12 mouse cellular contexts compared by ENCODE assay signal in genomic region chrX:10720391-10720790, GRCm38 (mm10). TPM values are rescaled to one million over a fixed set of nuclear protein-coding genes. Genes with fewer than 3 reads are reported as not detected.
DNase-seq lines count a peak whose midpoint lies in the region; ATAC-seq and TF ChIP-seq lines count a peak whose summit lies in the region.
"Had no signal": no experiment of that assay in that cellular context is flagged by ENCODE, and none has a peak within 500 bp of the region (broad histone marks: within the 10 kb centered on the region; RNA-seq: fewer than 3 reads in every experiment).

No protein-coding gene starts in this region.

- H3K4me1 ChIP-seq in kidney, adult 2 months (ENCODE audit: control insufficient read depth, insufficient read depth, low read length), result no peaks in the 10 kb centered on the region; the same call in 1 of the 2 replicates
- H3K4me1 ChIP-seq in embryonic fibroblast, embryonic 13.5 days (ENCODE audit: control insufficient read depth, insufficient read depth, low read length), result no peaks in the 10 kb centered on the region; the same call in 1 of the 2 replicates
- H3K4me1 ChIP-seq in hindbrain, postnatal 0 days (ENCODE audit: insufficient read depth, low read length), result no peaks in the 10 kb centered on the region

- no peak overlapping the region; the same call in 1 of the 2 replicates for H3K27ac ChIP-seq in kidney, adult 2 months (ENCODE audit: insufficient read depth, low read depth, low read length)
- H3K27ac ChIP-seq in embryonic fibroblast, embryonic 13.5 days (ENCODE audit: insufficient read depth, low read length), result peak overlapping the region; percentile 57; the same call in 1 of the 2 replicates
- H3K27ac ChIP-seq in hindbrain, postnatal 0 days, result no peak overlapping the region
- H3K27ac ChIP-seq in left cerebral cortex, adult 2 months, result no peak overlapping the region

- H3K27me3 ChIP-seq in kidney, adult 2 months (replicated peaks; ENCODE audit: control insufficient read depth, insufficient read depth, low read length), result no peaks in the 10 kb centered on the region
- H3K27me3 ChIP-seq in hindbrain, postnatal 0 days (ENCODE audit: insufficient read depth, low read length), result no peaks in the 10 kb centered on the region
- H3K27me3 ChIP-seq in myocyte (ENCODE audit: control insufficient read depth, insufficient read depth, insufficient read length), result no peaks in the 10 kb centered on the region

- no peak for TF ChIP-seq CTCF in kidney, adult 2 months (conservative IDR thresholded peaks at IDR 0.05; ENCODE audit: insufficient read depth, insufficient read length, low read depth, low read length)
- no peak for TF ChIP-seq CTCF in embryonic fibroblast, embryonic 13.5 days (IDR thresholded peaks at IDR 0.05; ENCODE audit: borderline replicate concordance, insufficient read depth, low read length)
- TF ChIP-seq CTCF in hindbrain, postnatal 0 days (IDR thresholded peaks at IDR 0.05; ENCODE audit: low read depth), result no peak
- TF ChIP-seq CTCF in left cerebral cortex, adult 2 months (IDR thresholded peaks at IDR 0.05), result no peak

- H3K36me3 ChIP-seq in kidney, adult 2 months (ENCODE audit: control insufficient read depth, insufficient read depth, low read length), result no peaks in the 10 kb centered on the region
- no peaks in the 10 kb centered on the region for H3K36me3 ChIP-seq in hindbrain, postnatal 0 days (ENCODE audit: insufficient read depth, low read length)
- no peaks in the 10 kb centered on the region for H3K36me3 ChIP-seq in myocyte (ENCODE audit: control insufficient read depth, insufficient read depth)

- ATAC-seq in hindbrain, postnatal 0 days, result no peak
- ATAC-seq: lung, postnatal 0 days had no signal

- no peak overlapping the region for H3K4me3 ChIP-seq in kidney, adult 2 months (ENCODE audit: insufficient read depth, low read depth, low read length)
- no peak overlapping the region for H3K4me3 ChIP-seq in embryonic fibroblast, embryonic 13.5 days (ENCODE audit: insufficient read depth, low read length)
- peak overlapping the region; percentile 1; the same call in 1 of the 2 replicates for H3K4me3 ChIP-seq in hindbrain, postnatal 0 days (ENCODE audit: low read length)
- H3K4me3 ChIP-seq in myocyte, result peak overlapping the region; percentile 92
- no peak overlapping the region for H3K4me3 ChIP-seq in left cerebral cortex, adult 2 months

- H3K79me2 ChIP-seq in myocyte (ENCODE audit: control insufficient read depth, insufficient read depth), result peaks cover 23% of the 10 kb centered on the region

- no peaks in the 10 kb centered on the region for H3K9me3 ChIP-seq in hindbrain, postnatal 0 days (ENCODE audit: low read length)

- DNase-seq in kidney, adult 2 months, result peak; percentile 31
- no peak for DNase-seq in kidney, adult 11 months
- DNase-seq in hindbrain, postnatal 0 days (ENCODE audit: low spot score), result no peak
- no peak for DNase-seq in left cerebral cortex, adult 2 months (ENCODE audit: extremely low spot score in 1 of 2, low spot score in 2 of 2)
- no peak for DNase-seq in cerebellum, adult 8-10 months
- no peak for DNase-seq in lung, postnatal 36 days
- DNase-seq: gastrocnemius, postnatal 36 days; heart, postnatal 36 days; right cerebral cortex, postnatal 4 days had no signal

- H3ac ChIP-seq in myocyte (ENCODE audit: control insufficient read depth, insufficient read length), result no peak overlapping the region

- no peak overlapping the region for H3K9ac ChIP-seq in hindbrain, postnatal 0 days (replicated peaks; ENCODE audit: low read length)

- no peak for TF ChIP-seq POLR2A in kidney, adult 2 months (IDR thresholded peaks at IDR 0.05; ENCODE audit: low read depth, low read length)
- no peak; the same call in 1 of the 2 replicates for TF ChIP-seq POLR2A in embryonic fibroblast, embryonic 13.5 days (IDR thresholded peaks at IDR 0.05; ENCODE audit: low read depth, low read length)
- TF ChIP-seq POLR2A in myocyte (IDR thresholded peaks at IDR 0.05; ENCODE audit: insufficient read length, low read depth), result no peak

- 25% methylated on average over 6 of the region's 6 CpGs for WGBS in kidney, adult 2 months
- WGBS in hindbrain, postnatal 0 days, result 44% methylated on average over 6 of the region's 6 CpGs

- peak overlapping the region; percentile 64 for H3K4me2 ChIP-seq in hindbrain, postnatal 0 days (ENCODE audit: low read depth, low read length)
- H3K4me2 ChIP-seq in myocyte (ENCODE audit: low read depth), result peak overlapping the region; percentile 61

- intact Hi-C loops in left cerebral cortex, adult 2 months (cut with DNase I), result no loop called here

TF ChIP-seq in myocyte, 11 proteins besides CTCF, POLR2A, EP300 and RAD21:
- TF ChIP-seq TCF12 (IDR thresholded peaks at IDR 0.05; ENCODE audit: insufficient read depth, poor library complexity, severe bottlenecking) (no peak), MYOG (IDR thresholded peaks at IDR 0.05; ENCODE audit: control insufficient read depth in 1 of 3, insufficient read depth in 1 of 3, insufficient read length in 2 of 3, low read depth in 2 of 3) (no peak), SRF (IDR thresholded peaks at IDR 0.05; ENCODE audit: control insufficient read depth, insufficient read length, low read depth) (no peak), USF1 (IDR thresholded peaks at IDR 0.05; ENCODE audit: low read depth) (no peak), MAX (IDR thresholded peaks at IDR 0.05; ENCODE audit: low read depth) (no peak), TCF3 (IDR thresholded peaks at IDR 0.05; ENCODE audit: insufficient read length, low read depth) (no peak)

RNA-seq across cellular contexts. Expression of gene Mid1ip1, which starts 5.6 kb away (rescaled TPM):
- polyA plus RNA-seq in kidney, adult 2 months (2012; rRNA removed), result 30.0 and 34.7 TPM in 2 replicates
- polyA plus RNA-seq in embryonic fibroblast, embryonic 13.5 days (2011; ENCODE audit: insufficient read length, low read depth, missing spikeins), result 38.1 and 51.2 TPM in 2 replicates
- 92.9 and 115 TPM in 2 replicates for total RNA-seq in hindbrain, postnatal 0 days (2014; rRNA removed)
- 107 and 113 TPM in 2 replicates for polyA plus RNA-seq in hindbrain, postnatal 0 days (2015; fragmentation: Nextera tagmentation; extraction: Ambion mirVana)
- polyA plus RNA-seq in myocyte (2012; fragmentation: generic; extraction: Trizol), result 244 TPM
- 100 to 1,000 TPM in 1 of 2 experiments, 10 to 100 TPM in 1; 99.7 to 112 TPM for total RNA-seq in left cerebral cortex, adult 2 months (2021)

Comparison
In these comparisons a context has a peak if more than half of its experiments do, and no peak if none do; other contexts are left out.
1. H3K4me3 ChIP-seq: peak in hindbrain, postnatal 0 days (single experiment) and myocyte (single experiment); none in kidney, adult 2 months (single experiment), embryonic fibroblast, embryonic 13.5 days (single experiment) and left cerebral cortex, adult 2 months (single experiment).